Mouse (Mus musculus): ENCODE data around the gene Trim17. TPM values are rescaled to one million over a fixed set of nuclear protein-coding genes. Genes with fewer than 3 reads are reported as not detected.
"Not testable (repeated sequence)": the region's sequence is repeated elsewhere in the genome, so short reads cannot be mapped to it uniquely, and the experiment has no call there.

Gene Trim17
- polyA plus RNA-seq, 1 experiment: 0.15 TPM

DNA sequence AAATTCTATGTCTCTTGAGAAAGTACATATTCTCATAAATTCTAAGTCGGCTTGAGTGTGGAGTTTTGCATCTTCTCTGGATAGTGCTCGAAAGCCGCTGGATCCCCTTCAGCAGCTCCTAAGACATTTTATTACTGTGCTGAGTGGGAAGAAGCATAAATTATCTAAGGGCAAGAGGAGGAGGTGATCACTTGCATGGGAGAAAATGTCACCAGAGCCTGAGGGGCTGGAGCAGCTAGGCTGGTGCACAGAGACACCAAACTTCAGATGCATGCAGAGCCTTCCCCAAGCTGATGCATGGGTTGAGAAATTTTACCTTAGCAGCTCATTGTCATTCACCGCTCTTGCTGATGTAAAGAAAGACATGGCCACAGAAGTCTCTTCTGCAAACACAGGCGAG is 10.3 kb upstream of the Trim17 start:
- WGBS: 68% methylated on average over 5 of the region's 5 CpGs
- DNase-seq (ENCODE audit: low read depth, low spot score): no peak

DNA sequence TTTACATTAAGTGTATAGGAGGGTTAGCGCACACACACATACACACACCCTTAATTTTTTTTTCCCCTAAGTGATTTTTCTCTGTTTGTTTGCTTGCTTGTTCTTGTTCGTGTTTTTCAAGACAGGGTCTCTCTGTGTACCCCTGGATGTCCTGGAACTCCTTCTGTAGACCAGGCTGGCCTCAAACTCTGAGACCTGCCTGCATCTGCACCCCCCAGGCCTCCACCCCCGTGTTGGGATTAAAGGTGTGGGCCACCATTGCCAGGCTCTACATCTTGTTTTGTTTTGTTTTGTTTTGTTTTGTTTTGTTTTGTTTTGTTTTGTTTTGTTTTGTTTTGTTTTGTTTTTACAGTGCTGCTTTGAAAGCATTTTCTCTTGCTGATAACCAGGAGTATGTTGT is 7.2 kb upstream of the Trim17 start:
- no peak for DNase-seq (ENCODE audit: low read depth, low spot score)
- whole genome bisulfite sequencing: 69% methylated on average over 3 of the region's 3 CpGs

- WGBS: 15% methylated on average over 23 of the region's 23 CpGs
- DNase-seq (ENCODE audit: low read depth, low spot score): no peak
Measured at GRCm38 (mm10) chr11:58947798-58948528, 6.5 kb upstream of the Trim17 start.

GRCm38 (mm10) chr11:58948542-58949479 is 5.7 kb upstream of the Trim17 start, which contains the start of gene Hist3h2ba:
TSS of gene Hist3h2ba (plus strand) at chr11:58948920.
- DNase-seq (ENCODE audit: low read depth, low spot score): no peak
- WGBS: 3% methylated on average over 48 of the region's 48 CpGs

- 42% methylated on average over 20 of the region's 20 CpGs for WGBS
- DNase-seq (ENCODE audit: low read depth, low spot score): no peak
Measured at GRCm38 (mm10) chr11:58949480-58950431, 4.7 kb upstream of the Trim17 start.

- 85% methylated on average over 5 of the region's 5 CpGs for WGBS
- no peak for DNase-seq (ENCODE audit: low read depth, low spot score)
Measured at GRCm38 (mm10) chr11:58951210-58951609, 3.3 kb upstream of the Trim17 start.

DNA sequence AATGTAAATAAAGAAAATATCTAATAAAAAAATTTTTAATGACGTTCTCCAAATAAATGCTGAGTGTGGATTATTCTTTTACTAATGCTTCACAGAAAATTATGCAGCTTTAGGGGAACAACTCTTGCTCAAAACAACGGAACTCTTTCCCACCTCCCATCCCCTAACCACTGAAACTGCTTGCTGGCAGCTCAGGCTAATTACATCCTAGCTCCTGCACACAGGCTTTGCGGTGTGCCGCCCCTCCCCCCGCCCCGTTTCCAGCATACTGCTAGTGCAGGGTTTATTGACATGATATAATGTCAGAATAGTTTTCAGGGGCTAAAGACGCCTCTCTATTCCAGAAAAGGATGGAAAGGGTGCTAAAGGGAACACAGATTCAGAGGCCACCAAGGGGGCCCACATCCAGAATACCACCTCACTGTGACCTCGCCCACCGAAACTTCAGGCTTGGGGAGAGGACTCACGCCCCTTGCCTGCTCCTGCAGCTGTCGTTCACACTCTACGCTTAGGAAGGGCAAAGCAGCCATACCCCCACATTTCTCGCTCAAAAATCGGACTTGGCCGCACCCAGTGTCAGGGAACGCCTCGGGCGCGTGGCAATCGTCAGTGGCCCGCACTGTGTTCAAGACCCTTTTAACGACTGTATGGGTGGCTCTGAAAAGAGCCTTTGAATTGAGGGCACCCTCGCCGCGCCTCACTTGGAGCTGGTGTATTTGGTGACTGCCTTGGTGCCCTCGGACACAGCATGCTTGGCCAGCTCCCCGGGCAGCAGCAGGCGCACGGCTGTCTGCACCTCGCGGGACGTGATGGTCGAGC is 925 bp upstream of the Trim17 start:
- no peak for DNase-seq (ENCODE audit: low read depth, low spot score)
- WGBS: 2% methylated on average over 33 of the region's 33 CpGs

GRCm38 (mm10) chr11:58954170-58954419 is 390 bp upstream of the Trim17 start:
- WGBS: under 1% methylated on average over 17 of the region's 17 CpGs
- DNase-seq (ENCODE audit: low read depth, low spot score): not testable (repeated sequence)

GRCm38 (mm10) chr11:58955143-58955867 is 820 bp downstream of the Trim17 start:
- no peak for DNase-seq (ENCODE audit: low read depth, low spot score)

GRCm38 (mm10) chr11:58955868-58956257 is 1.4 kb downstream of the Trim17 start:
- 9% methylated on average over 8 of the region's 8 CpGs for WGBS
- DNase-seq (ENCODE audit: low read depth, low spot score): no peak

More at GRCm38 (mm10) chr11:58955143-58955867, 820 bp downstream of the Trim17 start:
- under 1% methylated on average over 20 of the region's 20 CpGs for WGBS

GRCm38 (mm10) chr11:58957226-58957914 is 2.9 kb downstream of the Trim17 start:
- 86% methylated on average over 5 of the region's 5 CpGs for WGBS
- DNase-seq (ENCODE audit: low read depth, low spot score): no peak

DNA sequence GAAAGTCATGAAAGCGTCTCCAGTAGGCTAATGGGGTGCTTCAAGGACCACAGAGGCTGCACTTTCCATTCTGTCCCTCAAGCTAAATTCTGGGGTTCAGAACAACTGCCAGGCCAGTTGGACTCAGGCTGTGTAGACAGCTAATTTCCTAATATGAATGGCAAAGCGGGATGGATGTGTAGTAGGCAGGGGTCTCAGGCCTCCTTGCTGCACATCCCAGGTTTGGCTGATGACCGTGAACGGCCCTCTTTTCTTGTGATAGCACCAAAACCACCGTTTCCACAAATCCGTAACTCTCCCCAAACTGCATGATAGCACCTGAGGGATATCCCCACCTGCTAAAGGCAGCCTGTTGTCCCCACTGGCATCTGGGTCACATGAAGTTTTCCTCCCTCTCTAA is 4.1 kb downstream of the Trim17 start:
- no peak for DNase-seq (ENCODE audit: low read depth, low spot score)
- WGBS: 92% methylated on average over 6 of the region's 6 CpGs

DNA sequence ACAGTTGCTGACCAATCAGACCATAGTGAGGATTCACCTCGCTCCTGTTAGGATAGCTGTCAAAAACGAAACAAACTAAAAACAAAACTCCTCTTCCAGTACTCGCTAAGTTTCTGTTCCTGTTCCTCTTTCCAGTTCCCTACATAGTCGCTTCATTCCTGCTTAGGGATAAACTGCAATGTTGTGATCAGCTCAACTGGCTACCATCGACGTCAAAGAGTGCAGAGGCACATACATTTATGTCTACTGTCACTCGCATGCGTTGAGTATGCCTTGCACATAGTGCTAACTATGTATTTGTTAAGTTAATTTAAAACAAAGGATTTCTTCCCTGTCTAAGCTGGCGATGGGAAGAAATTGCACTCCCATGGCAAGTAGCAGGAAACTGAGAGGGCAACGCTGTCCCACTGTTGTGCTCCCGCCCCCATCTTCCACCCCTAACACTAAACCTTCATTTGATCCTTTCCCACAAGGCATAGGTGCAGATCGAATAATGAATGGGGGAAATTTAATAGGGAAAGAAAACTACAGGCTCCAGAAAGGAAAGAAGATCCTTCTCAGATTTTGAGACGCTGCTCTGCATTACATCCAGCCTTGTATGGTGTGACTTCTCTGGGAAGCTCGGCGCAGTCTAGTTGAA is 4.8 kb downstream of the Trim17 start:
- 34% methylated on average over 15 of the region's 15 CpGs for WGBS
- no peak for DNase-seq (ENCODE audit: low read depth, low spot score)

DNA sequence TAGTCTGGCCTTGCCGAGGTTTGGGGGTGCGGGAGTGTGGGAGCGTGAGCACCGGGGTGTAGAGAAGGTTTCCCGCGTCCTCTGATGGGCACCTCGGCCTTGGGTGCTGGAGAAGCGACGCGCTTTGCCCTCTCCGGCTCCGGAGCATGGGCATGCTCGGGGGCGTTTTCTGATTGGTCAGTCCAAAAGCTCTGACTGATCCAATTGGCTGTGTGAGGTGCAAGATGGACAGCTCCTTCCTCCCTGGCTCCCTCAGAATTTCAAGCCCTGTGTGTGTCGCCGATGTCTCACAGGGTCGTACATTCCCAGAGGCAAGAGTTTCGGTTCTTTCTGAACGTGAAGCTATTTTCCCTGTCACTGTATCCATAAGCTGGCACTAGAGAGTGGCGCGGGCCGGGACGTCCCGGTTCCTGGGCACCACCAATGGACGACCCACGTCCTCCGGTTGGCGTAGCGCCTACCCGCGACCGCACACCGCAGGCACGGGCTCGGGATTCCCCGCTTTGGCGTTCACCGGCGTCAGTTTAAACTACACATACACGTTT is 5.5 kb downstream of the Trim17 start:
- DNase-seq (ENCODE audit: low read depth, low spot score): peak; percentile 80
- 2% methylated on average over 40 of the region's 40 CpGs for WGBS

- WGBS: 68% methylated on average over 50 of the region's 50 CpGs
Measured at GRCm38 (mm10) chr11:58961364-58962177, 7.1 kb downstream of the Trim17 start.

GRCm38 (mm10) chr11:58963543-58963942 is 9.1 kb downstream of the Trim17 start:
- no peak for DNase-seq (ENCODE audit: low read depth, low spot score)
- WGBS: 36% methylated on average over 17 of the region's 17 CpGs

More at GRCm38 (mm10) chr11:58961364-58962177, 7.1 kb downstream of the Trim17 start:
- no peak for DNase-seq (ENCODE audit: low read depth, low spot score)
